Mouse (Mus musculus) layer of hippocampus, adult 2 months (tissue): Measurements from ENCODE around the gene Ilf2. TPM values are rescaled to one million over a fixed set of nuclear protein-coding genes. Genes with fewer than 3 reads are reported as not detected.

ENCODE experiments used
- DNase-seq, 2 experiments: peaks; one replicate each; pipeline ENCODE4 v3.0.0; 2022; ENCODE audit warnings: low spot score in 2 of 2
- H3K27ac ChIP-seq: fragments of 200-600 bp; 2 replicates; pipeline ENCODE4 v1.8.1; 2022
- H3K4me3 ChIP-seq: fragments of 200-600 bp; 2 replicates; pipeline ENCODE4 v1.8.1; 2022; ENCODE audit warnings: mild to moderate bottlenecking
- CTCF ChIP-seq: fragments of 200-600 bp; conservative IDR thresholded peaks from 2 replicates; pipeline ENCODE4 v1.8.1; 2022; ENCODE audit warnings: antibody characterized with exemption, mild to moderate bottlenecking, moderate library complexity
- total RNA-seq, 2 experiments: library from RNA; stranded (reverse); gene quantifications; 2 replicates each; pipeline ENCODE4 v1.2.3; 2021

The Ilf2 gene
- total RNA-seq, 2 experiments from 2014 or later = 85.4 to 88.0 TPM

DNA sequence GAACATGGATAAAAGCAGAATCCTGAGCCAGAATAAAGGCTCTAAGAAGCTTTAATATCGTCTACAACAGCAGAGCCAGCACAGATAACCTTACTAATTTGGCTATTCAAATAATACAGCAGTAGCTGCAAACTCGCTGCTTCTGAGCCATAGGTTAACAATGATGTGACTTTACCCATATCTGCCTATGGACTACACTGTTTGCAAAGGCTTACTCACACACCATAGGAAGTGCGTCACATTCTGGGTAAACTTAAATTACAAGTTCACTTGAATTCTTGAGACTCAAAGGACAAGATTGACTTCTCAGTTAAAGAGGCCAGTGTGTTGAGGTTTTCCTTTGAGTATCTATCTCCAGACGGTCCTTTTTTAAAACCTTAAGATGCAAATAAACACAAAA is 27.5 kb downstream of the Ilf2 start:
- H3K27ac ChIP-seq = no peak overlapping the region
- TF ChIP-seq CTCF = no peak
- DNase-seq = no peak

DNA sequence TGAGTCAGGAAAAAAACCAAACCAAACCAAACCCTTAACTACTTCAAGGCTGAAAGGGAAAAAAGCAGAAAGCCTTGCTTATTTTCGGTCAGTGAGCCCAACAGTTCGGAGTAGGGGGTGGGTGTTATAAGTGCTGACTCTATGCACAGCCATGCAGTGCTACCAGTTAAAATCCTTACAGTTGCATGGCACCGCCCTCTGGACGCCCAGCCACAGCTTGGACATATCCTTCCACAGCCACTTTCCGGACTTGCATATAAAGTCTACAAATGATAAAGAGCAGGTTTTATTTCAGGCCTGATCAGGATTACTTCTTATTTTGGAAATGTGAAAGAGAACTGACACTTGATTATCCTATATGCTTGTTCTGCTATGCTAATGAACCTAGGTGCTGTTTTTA is 29.3 kb downstream of the Ilf2 start:
- H3K4me3 ChIP-seq = no peak overlapping the region
- TF ChIP-seq CTCF = no peak
- H3K27ac ChIP-seq = no peak overlapping the region
- DNase-seq = no peak

More for the DNA sequence above, 27.5 kb downstream of the Ilf2 start:
- no peak overlapping the region for H3K4me3 ChIP-seq

DNA sequence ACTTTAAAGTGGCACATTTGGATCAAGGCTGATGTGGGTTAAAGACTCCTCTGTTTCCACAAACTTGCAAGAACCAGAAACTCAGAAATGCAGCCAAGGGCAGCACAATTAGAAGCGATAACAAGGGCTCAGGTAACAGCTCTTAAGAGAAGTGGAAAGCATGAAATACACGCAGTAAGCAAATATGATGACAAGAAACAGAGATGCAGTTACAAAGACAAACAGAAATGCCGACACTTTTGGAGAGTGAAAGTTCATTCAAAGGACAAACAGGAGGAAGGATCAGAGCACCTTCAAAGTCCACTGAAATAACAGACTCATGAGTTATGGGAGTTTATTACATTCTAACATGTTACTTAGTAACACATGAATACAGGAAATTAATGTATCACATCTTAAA is 30.4 kb downstream of the Ilf2 start:
- Histone ChIP-seq H3K4me3 (no peak overlapping the region), H3K27ac (no peak overlapping the region)
- no peak for TF ChIP-seq CTCF
- no peak for DNase-seq

DNA sequence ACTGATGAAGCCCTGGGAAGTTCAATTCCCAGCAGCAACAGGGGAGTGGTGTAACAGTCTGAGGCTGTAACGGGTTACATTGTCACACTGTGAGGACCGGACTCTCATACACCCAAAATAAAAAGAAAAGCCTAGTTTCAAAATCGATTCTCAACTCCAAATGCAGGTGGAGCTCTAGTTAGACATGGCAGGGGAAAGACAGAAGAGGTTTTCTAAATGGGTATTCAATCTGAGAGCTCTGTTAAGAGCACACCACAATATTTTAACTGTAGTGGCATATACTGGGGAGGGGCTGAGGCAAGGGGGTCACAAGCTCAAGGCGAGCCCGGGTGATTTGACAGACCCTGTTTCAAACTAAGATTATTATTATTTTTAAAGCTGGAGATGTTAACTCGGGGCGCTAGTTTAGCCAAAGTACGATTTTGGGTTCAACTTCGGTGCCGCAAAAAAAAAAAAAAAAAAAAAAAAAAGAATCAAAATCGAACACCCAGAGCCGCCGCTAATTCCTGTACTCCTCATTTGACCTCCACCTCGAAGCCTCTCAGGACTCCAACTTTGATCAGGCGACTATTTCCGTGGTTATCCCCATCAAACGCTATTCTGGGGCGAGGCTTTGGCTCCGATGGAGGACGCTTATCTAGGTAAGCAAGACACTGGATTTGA is 32.5 kb downstream of the Ilf2 start:
- peak overlapping the region; percentile 93 for H3K4me3 ChIP-seq
- peak overlapping the region; percentile 98 for H3K27ac ChIP-seq
- TF ChIP-seq CTCF = peak; percentile 51
- DNase-seq = no peak

DNA sequence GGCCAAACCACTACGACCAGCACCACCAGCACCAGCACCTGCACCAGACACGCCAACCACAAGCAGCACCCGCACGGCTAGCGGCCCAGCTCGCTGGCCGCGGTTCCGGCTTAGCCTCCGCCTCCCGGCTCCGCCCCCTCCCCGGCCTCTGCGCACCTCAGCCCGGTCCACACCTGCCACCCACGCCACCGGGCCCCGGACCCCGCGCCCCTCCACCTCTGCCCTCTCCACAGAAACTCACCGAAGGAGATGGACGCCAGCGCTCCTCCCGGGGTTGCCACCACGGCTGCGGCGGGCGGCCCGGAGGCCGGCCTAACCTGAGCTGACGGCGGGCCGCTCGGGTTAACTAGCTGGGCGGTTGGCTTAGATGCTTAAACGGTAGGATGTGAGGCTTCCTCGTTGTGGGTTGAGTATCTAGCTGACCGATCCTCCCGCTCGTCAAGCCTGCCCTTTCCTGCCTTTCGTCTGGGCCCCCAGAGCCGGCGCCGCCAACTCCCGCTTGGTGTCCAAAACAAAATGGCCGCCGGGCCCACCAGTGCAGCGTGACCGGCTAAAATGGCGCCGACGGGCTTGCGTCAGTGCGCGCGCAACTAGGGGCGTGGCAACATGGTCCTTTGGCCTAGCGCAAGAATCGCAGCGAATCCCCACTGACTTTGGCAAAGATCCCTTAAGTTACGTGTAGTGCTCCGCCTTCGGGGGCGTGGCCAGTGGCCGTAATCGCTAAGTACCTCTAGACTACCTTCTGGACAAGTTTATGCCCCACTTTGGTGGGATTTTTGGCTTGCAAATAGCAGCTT is 33.2 kb downstream of the Ilf2 start, which contains the start of gene Chtop:
TSS of gene Chtop (minus strand) at position 549 of the 797 bp plus-strand sequence.
- H3K4me3 ChIP-seq = peak within 1 kb of the TSS; percentile 93
- no peak for TF ChIP-seq CTCF
- DNase-seq = peak; percentile 98 to 99
- peak within 1 kb of the TSS; percentile 98 for H3K27ac ChIP-seq

DNA sequence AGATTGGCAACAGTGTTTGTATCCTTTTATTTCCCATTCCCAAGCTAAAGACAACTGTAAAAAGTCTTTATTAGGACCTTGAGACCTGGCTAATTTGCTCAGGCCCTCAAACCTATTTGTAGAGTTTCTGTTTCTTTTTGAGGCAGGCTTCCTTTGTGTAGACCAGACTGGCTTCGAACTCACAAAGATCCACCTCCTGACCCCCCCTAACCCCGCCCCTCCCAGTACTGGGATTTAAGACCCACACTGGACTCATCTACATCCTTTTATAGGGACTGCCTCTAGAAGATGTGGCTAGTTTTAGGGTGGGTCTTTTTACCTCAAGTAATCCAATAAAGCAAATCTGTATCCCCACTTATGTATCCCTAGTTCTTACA is 33.8 kb downstream of the Ilf2 start:
- peak overlapping the region; percentile 98; the same call in 1 of the 2 replicates for H3K27ac ChIP-seq
- peak overlapping the region; percentile 93 for H3K4me3 ChIP-seq
- DNase-seq = no peak
- no peak for TF ChIP-seq CTCF

DNA sequence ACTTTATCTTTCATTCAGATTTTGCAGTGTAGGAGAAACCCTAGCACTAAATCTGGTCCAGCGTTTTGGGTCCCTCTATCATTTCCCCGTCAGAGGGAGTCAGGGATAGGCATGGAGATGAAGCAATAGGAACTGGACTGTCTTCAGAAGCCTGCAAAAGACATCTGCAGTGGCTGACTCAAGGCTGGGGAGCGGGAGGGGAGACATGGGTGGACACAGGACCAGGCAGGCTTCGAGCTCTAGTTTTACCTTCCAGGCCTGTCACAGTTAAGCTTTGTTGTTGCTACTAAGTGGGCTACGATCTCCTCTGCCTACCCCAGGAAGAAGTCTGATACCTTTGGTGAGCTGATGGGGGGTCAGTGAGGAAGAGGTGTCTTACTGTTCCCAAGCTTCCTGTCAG is 36.4 kb downstream of the Ilf2 start:
- Histone ChIP-seq H3K27ac (no peak overlapping the region), H3K4me3 (no peak overlapping the region)
- no peak for TF ChIP-seq CTCF
- DNase-seq = no peak

DNA sequence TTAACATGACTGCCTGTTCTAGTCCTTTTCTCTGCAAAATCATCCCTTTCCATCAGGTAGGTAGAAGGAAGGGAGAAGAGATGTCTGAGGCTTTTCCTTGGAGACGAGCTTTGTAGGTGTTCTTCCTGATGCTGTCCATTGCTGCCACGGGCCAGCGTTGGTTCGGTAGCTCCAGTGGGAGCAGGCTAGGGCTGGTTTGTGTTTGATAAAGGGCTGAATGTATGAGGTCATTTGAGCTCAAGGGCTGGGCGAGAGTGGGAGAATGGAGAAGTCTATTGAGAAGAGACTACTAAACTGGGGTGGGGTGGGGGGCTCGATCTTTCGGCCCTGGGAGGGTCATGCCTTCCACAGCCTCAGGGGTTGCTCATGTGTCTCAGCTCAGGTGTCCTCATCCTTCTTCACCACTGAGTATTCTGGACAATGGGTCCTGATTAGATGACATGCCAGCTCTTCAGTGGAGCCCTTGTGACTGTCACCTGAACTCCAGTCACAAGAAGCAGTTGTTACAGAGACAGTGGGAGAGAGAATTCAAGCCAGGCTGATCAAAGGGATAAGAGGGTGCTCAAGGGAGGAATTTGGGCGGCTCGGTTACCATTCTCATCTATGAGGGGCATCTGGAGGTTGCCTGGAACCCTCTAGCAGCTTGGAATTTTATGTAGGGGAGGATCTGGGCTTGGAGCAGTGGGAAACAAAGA is 37.2 kb downstream of the Ilf2 start:
- peak overlapping the region; percentile 57 for H3K4me3 ChIP-seq
- no peak for TF ChIP-seq CTCF
- no peak for DNase-seq
- H3K27ac ChIP-seq = peak overlapping the region; percentile 88

DNA sequence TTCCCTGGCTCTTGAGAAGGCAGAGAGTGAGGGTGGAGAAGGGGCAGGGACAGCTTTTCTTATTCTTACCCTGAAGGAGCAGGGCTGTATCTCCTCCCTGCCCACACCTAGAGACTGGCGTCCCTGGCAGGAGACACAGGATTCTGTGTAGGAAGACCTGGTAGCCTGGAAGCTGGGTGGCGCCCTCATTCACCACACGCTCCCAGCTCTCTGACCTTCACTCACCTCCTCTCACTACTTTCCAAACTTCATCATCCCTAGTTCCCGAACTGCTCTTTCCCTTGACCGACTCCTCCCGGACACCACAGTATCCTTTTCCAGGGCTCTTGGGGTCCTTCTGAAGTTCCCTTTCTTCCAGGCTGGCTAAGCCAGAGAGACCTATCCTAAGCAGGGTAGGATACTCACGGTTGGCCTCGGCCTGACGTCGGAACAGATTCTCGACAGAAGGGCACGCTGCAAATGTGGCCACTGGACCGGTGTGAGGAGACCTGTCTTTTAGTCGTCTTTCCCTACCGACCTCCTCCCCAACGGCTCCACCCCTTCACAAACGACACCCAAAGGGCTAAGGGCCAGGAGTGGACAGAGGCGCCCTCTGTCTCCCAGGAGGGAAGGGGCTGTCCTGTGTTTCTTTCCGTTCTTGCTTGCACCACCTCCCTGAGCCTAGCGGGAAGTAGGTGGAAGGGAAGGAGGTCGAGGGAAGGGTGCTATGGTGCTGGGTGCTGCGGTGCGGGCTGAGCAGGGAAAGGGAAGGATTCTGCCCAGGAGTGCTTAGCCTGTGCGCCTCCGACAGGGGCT is 38.1 kb downstream of the Ilf2 start, which contains the start of the genes S100a1 and S100a13:
TSS of gene S100a1 (minus strand) at position 597 of the 795 bp plus-strand sequence.
TSS of gene S100a13 (plus strand) at position 640 of the 795 bp plus-strand sequence.
- H3K27ac ChIP-seq = peak within 1 kb of the TSS; percentile 88
- DNase-seq = peak; percentile 56 to 60

DNA sequence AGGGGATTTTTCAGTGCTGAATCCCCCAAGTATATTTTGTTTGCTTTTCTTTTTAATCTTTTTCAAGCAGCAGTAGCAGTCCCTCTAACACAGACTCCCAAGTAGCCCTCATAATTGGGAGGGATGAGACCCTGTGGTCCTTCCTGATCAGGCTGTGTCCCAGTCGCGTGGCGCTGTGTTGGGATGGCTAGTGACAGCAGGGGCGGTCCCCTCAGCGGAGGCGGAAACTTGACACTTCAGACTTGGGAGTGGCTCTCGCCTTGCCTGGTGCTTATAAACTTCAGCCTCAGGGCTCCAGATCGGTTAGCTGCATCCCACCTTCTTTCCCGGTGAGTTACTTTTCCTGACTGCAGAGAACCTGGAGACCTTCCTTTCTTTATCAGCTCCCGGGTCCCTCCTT is 38.8 kb downstream of the Ilf2 start:
- Histone ChIP-seq H3K27ac (peak overlapping the region; percentile 88), H3K4me3 (peak overlapping the region; percentile 57)
- no peak for TF ChIP-seq CTCF
- DNase-seq = no peak

More for the DNA sequence above, 38.1 kb downstream of the Ilf2 start, which contains the start of the genes S100a1 and S100a13:
- H3K4me3 ChIP-seq = peak within 1 kb of the TSS; percentile 57
- TF ChIP-seq CTCF = peak; percentile 57

DNA sequence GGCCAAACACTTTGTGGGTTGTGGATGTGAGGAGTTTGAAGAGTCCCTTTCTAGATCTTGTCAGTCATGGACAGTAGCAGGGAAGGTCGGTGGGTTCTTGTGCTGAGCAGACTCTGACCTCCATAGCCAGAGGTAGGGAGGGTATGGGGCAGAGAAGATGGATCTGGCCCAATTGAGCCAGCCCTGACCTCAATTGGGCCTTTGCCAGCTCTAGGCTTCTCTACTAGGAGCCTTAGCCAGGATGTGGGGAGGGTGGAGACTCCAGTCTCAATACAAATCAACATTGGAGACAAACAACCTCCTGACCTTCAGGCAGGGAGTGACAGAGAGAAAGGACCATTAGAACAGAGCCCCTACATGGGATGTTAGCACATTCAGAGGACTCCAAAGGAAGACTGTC is 39.3 kb downstream of the Ilf2 start:
- DNase-seq = no peak
- Histone ChIP-seq H3K4me3 (peak overlapping the region; percentile 57), H3K27ac (peak overlapping the region; percentile 88)
- no peak for TF ChIP-seq CTCF

DNA sequence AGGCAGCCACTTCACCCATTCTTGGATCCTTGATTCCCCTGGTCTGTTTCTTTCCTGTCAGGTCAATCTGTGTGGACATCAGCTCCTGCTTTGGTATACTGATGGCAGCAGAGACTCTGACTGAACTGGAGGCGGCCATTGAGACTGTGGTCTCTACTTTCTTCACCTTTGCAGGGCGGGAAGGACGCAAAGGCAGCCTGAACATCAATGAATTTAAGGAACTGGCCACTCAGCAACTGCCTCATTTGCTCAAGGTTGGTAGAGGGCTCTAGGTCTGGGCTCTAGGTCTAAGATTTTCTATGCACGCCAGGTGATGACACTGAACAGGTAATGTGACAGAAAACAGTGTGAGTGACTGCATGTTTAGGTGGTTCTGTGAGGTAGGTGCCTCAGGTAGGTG is 39.9 kb downstream of the Ilf2 start:
- no peak for TF ChIP-seq CTCF
- no peak for DNase-seq
- Histone ChIP-seq H3K27ac (peak overlapping the region; percentile 88; the same call in 1 of the 2 replicates), H3K4me3 (peak overlapping the region; percentile 57)
